Mouse (Mus musculus) heart, embryonic 11.5 days (tissue): ENCODE data around the gene Prpsap1. TPM values are rescaled to one million over a fixed set of nuclear protein-coding genes. Genes with fewer than 3 reads are reported as not detected.

Source experiments
- ATAC-seq: fragments of 200-750 bp; cut with Nextera tagmentation; replicated peaks from 2 replicates; pipeline ENCODE4 v1.8.0; 2017; ENCODE audit warnings: moderate library complexity; ENCODE audit not compliant: insufficient number of reproducible peaks, low FRiP score, low TSS enrichment
- H3K27ac ChIP-seq: fragments of 300-500 bp; sonication (generic); 2 replicates; pipeline ENCODE4 v1.5.1; 2014; ENCODE audit warnings: mild to moderate bottlenecking, low read depth, low read length
- H3K27me3 ChIP-seq: fragments of 300-500 bp; sonication (generic); 2 replicates; pipeline ENCODE4 v1.6.1; 2014; ENCODE audit warnings: mild to moderate bottlenecking, low read length, mixed read lengths; ENCODE audit not compliant: control insufficient read depth, insufficient read depth
- H3K36me3 ChIP-seq: fragments of 300-500 bp; sonication (generic); 2 replicates; pipeline ENCODE4 v1.6.1; 2014; ENCODE audit warnings: mild to moderate bottlenecking, low read length, moderate library complexity, mixed read lengths; ENCODE audit not compliant: control insufficient read depth, insufficient read depth
- H3K4me1 ChIP-seq: fragments of 300-500 bp; sonication (generic); 2 replicates; pipeline ENCODE4 v1.6.1; 2014; ENCODE audit warnings: low read length; ENCODE audit not compliant: control insufficient read depth, insufficient read depth
- H3K4me2 ChIP-seq: fragments of 300-500 bp; sonication (generic); 2 replicates; pipeline ENCODE4 v1.6.1; 2014; ENCODE audit warnings: mild to moderate bottlenecking, moderate library complexity
- H3K4me3 ChIP-seq: fragments of 300-500 bp; sonication (generic); 2 replicates; pipeline ENCODE4 v1.5.1; 2014; ENCODE audit warnings: low read depth, low read length
- H3K9ac ChIP-seq: fragments of 300-500 bp; sonication (generic); 2 replicates; pipeline ENCODE4 v1.6.1; 2014; ENCODE audit warnings: mild to moderate bottlenecking, low read depth, low read length, moderate library complexity
- H3K9me3 ChIP-seq: fragments of 300-500 bp; sonication (generic); replicated peaks from 2 replicates; pipeline ENCODE4 v1.6.1; 2016; ENCODE audit warnings: low read length; ENCODE audit not compliant: control insufficient read depth
- WGBS: fragments of 180-500 bp; shearing (Covaris S2); extraction: QIAGEN DNeasy Blood & Tissue Kit; methylation state at CpG from one replicate; pipeline ENCODE4 v1.1.7; 2014; ENCODE audit not compliant: insufficient replicate concordance; 5-methylcytosine and 5-hydroxymethylcytosine counted together
- polyA plus RNA-seq: library from polyadenylated mRNA; unstranded; fragments of >200 nt; fragmentation: Nextera tagmentation; extraction: Ambion mirVana; gene quantifications from 2 replicates; pipeline ENCODE4 v1.2.1, GENCODE M21; 2014

Prpsap1 gene
- polyA plus RNA-seq, 1 experiment from 2014 or later, result 101 TPM

- Histone ChIP-seq H3K9ac (no peak overlapping the region), H3K9me3 (no peaks in the 10 kb centered on the region), H3K36me3 (no peaks in the 10 kb centered on the region), H3K27me3 (peaks cover 3% of the 10 kb centered on the region; the same call in 1 of the 2 replicates), H3K4me3 (no peak overlapping the region), H3K4me2 (no peak overlapping the region), H3K4me1 (peaks cover 18% of the 10 kb centered on the region), H3K27ac (no peak overlapping the region)
- no peak for ATAC-seq
- WGBS, result 86% methylated on average over 3 of the region's 3 CpGs
These were observed 28.0 kb upstream of the Prpsap1 start for GRCm38 (mm10) chr11:116522046-116522445.

GRCm38 (mm10) chr11:116521143-116521542, 27.1 kb upstream of the Prpsap1 start:
- H3K9me3 ChIP-seq, result no peaks in the 10 kb centered on the region
- no peaks in the 10 kb centered on the region for H3K27me3 ChIP-seq
- no peak for ATAC-seq
- H3K4me1 ChIP-seq, result peaks cover 18% of the 10 kb centered on the region
- no peak overlapping the region for H3K4me3 ChIP-seq
- H3K4me2 ChIP-seq, result no peak overlapping the region
- H3K36me3 ChIP-seq, result no peaks in the 10 kb centered on the region
- no peak overlapping the region for H3K9ac ChIP-seq
- H3K27ac ChIP-seq, result no peak overlapping the region
- WGBS, result 58% methylated on average over 3 of the region's 3 CpGs

GRCm38 (mm10) chr11:116518482-116518881, 24.5 kb upstream of the Prpsap1 start:
- Histone ChIP-seq H3K4me1 (peaks cover 9% of the 10 kb centered on the region), H3K4me2 (no peak overlapping the region), H3K27me3 (peaks cover 7% of the 10 kb centered on the region; the same call in 1 of the 2 replicates), H3K9ac (no peak overlapping the region), H3K36me3 (no peaks in the 10 kb centered on the region), H3K27ac (no peak overlapping the region), H3K4me3 (no peak overlapping the region), H3K9me3 (no peaks in the 10 kb centered on the region)
- ATAC-seq, result no peak
- WGBS, result 46% methylated on average over 8 of the region's 8 CpGs

GRCm38 (mm10) chr11:116515330-116516020, 21.5 kb upstream of the Prpsap1 start:
- Histone ChIP-seq H3K27me3 (peaks cover 7% of the 10 kb centered on the region; the same call in 1 of the 2 replicates), H3K9ac (no peak overlapping the region), H3K27ac (no peak overlapping the region), H3K4me2 (peak overlapping the region; percentile 22; the same call in 1 of the 2 replicates), H3K4me3 (no peak overlapping the region), H3K9me3 (no peaks in the 10 kb centered on the region), H3K4me1 (no peaks in the 10 kb centered on the region), H3K36me3 (no peaks in the 10 kb centered on the region)
- no peak for ATAC-seq
- 19% methylated on average over 24 of the region's 24 CpGs for WGBS

- no peak overlapping the region for H3K4me3 ChIP-seq
- H3K36me3 ChIP-seq, result no peaks in the 10 kb centered on the region
- no peak overlapping the region for H3K9ac ChIP-seq
- no peak for ATAC-seq
- H3K4me2 ChIP-seq, result no peak overlapping the region
- H3K4me1 ChIP-seq, result no peaks in the 10 kb centered on the region
- H3K9me3 ChIP-seq, result no peaks in the 10 kb centered on the region
- peaks cover 7% of the 10 kb centered on the region; the same call in 1 of the 2 replicates for H3K27me3 ChIP-seq
- H3K27ac ChIP-seq, result no peak overlapping the region
- 81% methylated on average over 4 of the region's 4 CpGs for WGBS
These were observed 19.6 kb upstream of the Prpsap1 start for GRCm38 (mm10) chr11:116513531-116514038.

- H3K4me1 ChIP-seq, result no peaks in the 10 kb centered on the region
- 78% methylated on average over 6 of the region's 6 CpGs for WGBS
- no peaks in the 10 kb centered on the region for H3K9me3 ChIP-seq
- H3K36me3 ChIP-seq, result no peaks in the 10 kb centered on the region
- no peak overlapping the region for H3K4me2 ChIP-seq
- no peak overlapping the region for H3K4me3 ChIP-seq
- H3K27ac ChIP-seq, result no peak overlapping the region
- ATAC-seq, result no peak
- peaks cover 7% of the 10 kb centered on the region; the same call in 1 of the 2 replicates for H3K27me3 ChIP-seq
- H3K9ac ChIP-seq, result no peak overlapping the region
These were observed 19.0 kb upstream of the Prpsap1 start for GRCm38 (mm10) chr11:116512987-116513386.

GRCm38 (mm10) chr11:116512154-116512553, 18.2 kb upstream of the Prpsap1 start:
- H3K4me3 ChIP-seq, result no peak overlapping the region
- no peak overlapping the region for H3K4me2 ChIP-seq
- peaks cover 7% of the 10 kb centered on the region; the same call in 1 of the 2 replicates for H3K27me3 ChIP-seq
- no peaks in the 10 kb centered on the region for H3K4me1 ChIP-seq
- 85% methylated on average over 7 of the region's 7 CpGs for WGBS
- H3K36me3 ChIP-seq, result no peaks in the 10 kb centered on the region
- no peak for ATAC-seq
- no peaks in the 10 kb centered on the region for H3K9me3 ChIP-seq
- no peak overlapping the region for H3K9ac ChIP-seq
- H3K27ac ChIP-seq, result no peak overlapping the region

GRCm38 (mm10) chr11:116511301-116511868, 17.4 kb upstream of the Prpsap1 start:
- Histone ChIP-seq H3K4me2 (no peak overlapping the region), H3K27me3 (peaks cover 7% of the 10 kb centered on the region; the same call in 1 of the 2 replicates), H3K36me3 (no peaks in the 10 kb centered on the region), H3K27ac (no peak overlapping the region), H3K4me1 (no peaks in the 10 kb centered on the region), H3K9me3 (no peaks in the 10 kb centered on the region), H3K4me3 (no peak overlapping the region), H3K9ac (no peak overlapping the region)
- no peak for ATAC-seq
- 51% methylated on average over 7 of the region's 7 CpGs for WGBS
